Mouse (Mus musculus): ENCODE data around the gene Mgat4b. TPM values are rescaled to one million over a fixed set of nuclear protein-coding genes. Genes with fewer than 3 reads are reported as not detected.
A peak's percentile ranks its signal among the peaks of the same experiment; 100 is the strongest.

Gene Mgat4b
- polyA plus RNA-seq, 1 experiment from 2014 or later = 18.4 TPM

- 90% methylated on average over 13 of the region's 13 CpGs for WGBS
- no peak overlapping the region for H3K4me3 ChIP-seq (ENCODE audit: low read depth, low read length)
- no peak overlapping the region for H3K27ac ChIP-seq (replicated peaks; ENCODE audit: low read depth, low read length)
- H3K9ac ChIP-seq (ENCODE audit: low read length) = no peak overlapping the region
- ATAC-seq (ENCODE audit: insufficient number of reproducible peaks, low FRiP score, low TSS enrichment, low read depth) (no peak), DNase-seq (ENCODE audit: low spot score) (no peak)
- H3K27me3 ChIP-seq (ENCODE audit: control insufficient read depth, insufficient read depth, low read length) = peaks cover 13% of the 10 kb centered on the region
- H3K4me2 ChIP-seq (ENCODE audit: low read depth, severe bottlenecking) = no peak overlapping the region
- H3K36me3 ChIP-seq (ENCODE audit: control insufficient read depth, insufficient read depth, low read length) = peaks cover 15% of the 10 kb centered on the region; the same call in 1 of the 2 replicates
- no peaks in the 10 kb centered on the region for H3K9me3 ChIP-seq (ENCODE audit: control insufficient read depth, low read length)
- H3K4me1 ChIP-seq (ENCODE audit: control insufficient read depth, insufficient read depth, low read length) = peaks cover 30% of the 10 kb centered on the region
Observed at GRCm38 (mm10) chr11:50233022-50233421, 22.3 kb downstream of the Mgat4b start.

- no peak overlapping the region for H3K27ac ChIP-seq (replicated peaks; ENCODE audit: low read depth, low read length)
- DNase-seq (ENCODE audit: low spot score) (no peak), ATAC-seq (ENCODE audit: insufficient number of reproducible peaks, low FRiP score, low TSS enrichment, low read depth) (no peak)
- peaks cover 15% of the 10 kb centered on the region; the same call in 1 of the 2 replicates for H3K36me3 ChIP-seq (ENCODE audit: control insufficient read depth, insufficient read depth, low read length)
- no peak overlapping the region for H3K4me2 ChIP-seq (ENCODE audit: low read depth, severe bottlenecking)
- no peak overlapping the region for H3K9ac ChIP-seq (ENCODE audit: low read length)
- H3K27me3 ChIP-seq (ENCODE audit: control insufficient read depth, insufficient read depth, low read length) = peaks cover 21% of the 10 kb centered on the region
- H3K4me3 ChIP-seq (ENCODE audit: low read depth, low read length) = no peak overlapping the region
- H3K4me1 ChIP-seq (ENCODE audit: control insufficient read depth, insufficient read depth, low read length) = peaks cover 22% of the 10 kb centered on the region
- 85% methylated on average over 11 of the region's 11 CpGs for WGBS
- H3K9me3 ChIP-seq (ENCODE audit: control insufficient read depth, low read length) = no peaks in the 10 kb centered on the region
Observed at GRCm38 (mm10) chr11:50233993-50234392, 23.3 kb downstream of the Mgat4b start.

DNA sequence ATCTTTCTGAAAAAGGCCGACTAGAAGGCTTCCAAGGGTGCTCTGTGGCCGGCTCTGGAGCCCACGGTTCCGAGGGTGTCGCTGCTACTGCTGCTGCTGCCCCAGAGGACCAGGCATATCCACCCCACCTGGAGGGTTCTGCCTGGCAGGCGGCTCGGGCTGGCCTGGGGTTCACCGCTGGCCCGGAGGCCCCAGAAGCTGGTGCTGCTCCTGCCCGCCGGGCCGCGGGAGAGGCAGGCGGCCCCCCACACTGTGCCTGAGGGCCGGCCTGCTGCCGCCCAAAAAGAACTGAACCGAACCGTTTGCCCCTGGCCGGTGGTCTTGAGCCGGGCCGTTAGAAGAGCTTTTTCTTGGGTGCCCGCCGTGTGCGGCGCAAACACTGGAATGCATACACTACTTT lies 23.9 kb downstream of the Mgat4b start:
- Histone ChIP-seq H3K9ac (ENCODE audit: low read length) (no peak overlapping the region), H3K27me3 (ENCODE audit: control insufficient read depth, insufficient read depth, low read length) (peaks cover 21% of the 10 kb centered on the region), H3K4me2 (ENCODE audit: low read depth, severe bottlenecking) (no peak overlapping the region), H3K4me3 (ENCODE audit: low read depth, low read length) (no peak overlapping the region), H3K27ac (replicated peaks; ENCODE audit: low read depth, low read length) (no peak overlapping the region), H3K4me1 (ENCODE audit: control insufficient read depth, insufficient read depth, low read length) (peaks cover 16% of the 10 kb centered on the region), H3K9me3 (ENCODE audit: control insufficient read depth, low read length) (no peaks in the 10 kb centered on the region), H3K36me3 (ENCODE audit: control insufficient read depth, insufficient read depth, low read length) (peaks cover 15% of the 10 kb centered on the region; the same call in 1 of the 2 replicates)
- 93% methylated on average over 25 of the region's 25 CpGs for WGBS
- no peak for DNase-seq (ENCODE audit: low spot score)
- ATAC-seq (ENCODE audit: insufficient number of reproducible peaks, low FRiP score, low TSS enrichment, low read depth) = no peak

GRCm38 (mm10) chr11:50236540-50236936 lies 25.8 kb downstream of the Mgat4b start:
- Histone ChIP-seq H3K4me2 (ENCODE audit: low read depth, severe bottlenecking) (peak overlapping the region; percentile 95), H3K27me3 (ENCODE audit: control insufficient read depth, insufficient read depth, low read length) (peaks cover 21% of the 10 kb centered on the region)
- under 1% methylated on average over 21 of the region's 27 CpGs for WGBS

DNA sequence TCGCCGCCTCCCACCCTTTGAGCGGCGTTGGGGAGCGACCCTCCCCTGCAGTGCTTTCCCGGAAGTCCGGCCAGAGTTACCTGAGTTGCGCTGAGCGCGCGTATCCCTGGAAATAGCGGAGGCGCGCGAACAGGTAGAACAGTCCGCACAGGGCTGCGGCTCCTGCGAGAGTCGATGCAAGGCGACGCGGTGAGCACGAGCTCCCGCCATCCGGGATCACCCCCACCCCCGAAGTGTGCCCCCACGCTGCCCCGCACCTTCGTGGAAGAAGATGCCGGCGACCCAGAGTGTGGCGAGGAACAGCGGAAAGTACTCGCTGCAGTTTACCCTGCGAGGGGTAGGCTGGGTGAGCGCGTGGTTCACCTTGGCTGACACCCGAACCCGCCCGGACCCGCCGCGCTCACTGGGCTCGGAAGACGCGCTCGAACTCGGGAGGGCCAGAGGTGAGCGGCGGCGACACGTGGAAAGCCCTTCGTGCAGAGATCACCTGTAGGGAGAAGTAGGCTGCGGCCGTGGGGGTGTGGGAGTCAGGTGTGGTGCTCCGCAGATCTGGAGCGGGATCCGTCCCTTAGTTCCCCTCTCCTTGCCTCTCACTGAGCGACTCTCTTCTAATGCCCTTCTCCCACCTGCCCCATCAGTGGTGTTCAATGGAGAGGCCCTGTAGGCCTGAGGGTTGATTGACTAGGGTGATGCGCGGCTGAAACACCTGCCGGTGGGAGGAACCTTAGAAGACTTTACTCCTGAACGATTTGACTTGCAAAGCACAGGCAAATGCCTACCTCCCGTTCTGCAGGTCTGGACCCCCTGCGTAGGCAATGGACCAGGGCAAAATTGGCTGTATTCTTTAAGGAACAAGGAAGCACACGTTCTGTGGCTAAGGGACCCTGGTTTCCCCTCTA lies 26.5 kb downstream of the Mgat4b start:
- Histone ChIP-seq H3K4me1 (ENCODE audit: control insufficient read depth, insufficient read depth, low read length) (peaks cover 7% of the 10 kb centered on the region), H3K27me3 (ENCODE audit: control insufficient read depth, insufficient read depth, low read length) (peaks cover 21% of the 10 kb centered on the region), H3K27ac (replicated peaks; ENCODE audit: low read depth, low read length) (no peak overlapping the region), H3K4me3 (ENCODE audit: low read depth, low read length) (peak overlapping the region; percentile 63), H3K4me2 (ENCODE audit: low read depth, severe bottlenecking) (peak overlapping the region; percentile 95), H3K36me3 (ENCODE audit: control insufficient read depth, insufficient read depth, low read length) (peaks cover 12% of the 10 kb centered on the region; the same call in 1 of the 2 replicates), H3K9me3 (ENCODE audit: control insufficient read depth, low read length) (no peaks in the 10 kb centered on the region), H3K9ac (ENCODE audit: low read length) (peak overlapping the region; percentile 30; the same call in 1 of the 2 replicates)
- 2% methylated on average over 66 of the region's 66 CpGs for WGBS
- ATAC-seq (ENCODE audit: insufficient number of reproducible peaks, low FRiP score, low TSS enrichment, low read depth) = peak; percentile 58; the same call in 1 of the 2 replicates
- DNase-seq (ENCODE audit: low spot score) = no peak

More at GRCm38 (mm10) chr11:50236540-50236936, 25.8 kb downstream of the Mgat4b start:
- H3K4me3 ChIP-seq (ENCODE audit: low read depth, low read length) = peak overlapping the region; percentile 63
- peaks cover 13% of the 10 kb centered on the region; the same call in 1 of the 2 replicates for H3K36me3 ChIP-seq (ENCODE audit: control insufficient read depth, insufficient read depth, low read length)
- DNase-seq (ENCODE audit: low spot score) (peak; percentile 87), ATAC-seq (ENCODE audit: insufficient number of reproducible peaks, low FRiP score, low TSS enrichment, low read depth) (peak; percentile 87)
- H3K27ac ChIP-seq (replicated peaks; ENCODE audit: low read depth, low read length) = no peak overlapping the region
- H3K4me1 ChIP-seq (ENCODE audit: control insufficient read depth, insufficient read depth, low read length) = peaks cover 9% of the 10 kb centered on the region
- H3K9me3 ChIP-seq (ENCODE audit: control insufficient read depth, low read length) = no peaks in the 10 kb centered on the region
- peak overlapping the region; percentile 56 for H3K9ac ChIP-seq (ENCODE audit: low read length)

- Histone ChIP-seq H3K9ac (ENCODE audit: low read length) (no peak within 1 kb of the TSS), H3K9me3 (ENCODE audit: control insufficient read depth, low read length) (no peaks in the 10 kb centered on the region), H3K4me1 (ENCODE audit: control insufficient read depth, insufficient read depth, low read length) (peaks cover 7% of the 10 kb centered on the region), H3K36me3 (ENCODE audit: control insufficient read depth, insufficient read depth, low read length) (peaks cover 7% of the 10 kb centered on the region; the same call in 1 of the 2 replicates), H3K27me3 (ENCODE audit: control insufficient read depth, insufficient read depth, low read length) (peaks cover 21% of the 10 kb centered on the region), H3K27ac (replicated peaks; ENCODE audit: low read depth, low read length) (no peak within 1 kb of the TSS), H3K4me3 (ENCODE audit: low read depth, low read length) (peak within 1 kb of the TSS; percentile 63), H3K4me2 (ENCODE audit: low read depth, severe bottlenecking) (peak within 1 kb of the TSS; percentile 95)
- no peak for ATAC-seq (ENCODE audit: insufficient number of reproducible peaks, low FRiP score, low TSS enrichment, low read depth)
- no peak for DNase-seq (ENCODE audit: low spot score)
- 32% methylated on average over 10 of the region's 10 CpGs for WGBS
Observed at GRCm38 (mm10) chr11:50238324-50238723, 27.6 kb downstream of the Mgat4b start, which contains the start of gene Ltc4s. Gene Ltc4s, minus strand, starts transcription at chr11:50238616.

DNA sequence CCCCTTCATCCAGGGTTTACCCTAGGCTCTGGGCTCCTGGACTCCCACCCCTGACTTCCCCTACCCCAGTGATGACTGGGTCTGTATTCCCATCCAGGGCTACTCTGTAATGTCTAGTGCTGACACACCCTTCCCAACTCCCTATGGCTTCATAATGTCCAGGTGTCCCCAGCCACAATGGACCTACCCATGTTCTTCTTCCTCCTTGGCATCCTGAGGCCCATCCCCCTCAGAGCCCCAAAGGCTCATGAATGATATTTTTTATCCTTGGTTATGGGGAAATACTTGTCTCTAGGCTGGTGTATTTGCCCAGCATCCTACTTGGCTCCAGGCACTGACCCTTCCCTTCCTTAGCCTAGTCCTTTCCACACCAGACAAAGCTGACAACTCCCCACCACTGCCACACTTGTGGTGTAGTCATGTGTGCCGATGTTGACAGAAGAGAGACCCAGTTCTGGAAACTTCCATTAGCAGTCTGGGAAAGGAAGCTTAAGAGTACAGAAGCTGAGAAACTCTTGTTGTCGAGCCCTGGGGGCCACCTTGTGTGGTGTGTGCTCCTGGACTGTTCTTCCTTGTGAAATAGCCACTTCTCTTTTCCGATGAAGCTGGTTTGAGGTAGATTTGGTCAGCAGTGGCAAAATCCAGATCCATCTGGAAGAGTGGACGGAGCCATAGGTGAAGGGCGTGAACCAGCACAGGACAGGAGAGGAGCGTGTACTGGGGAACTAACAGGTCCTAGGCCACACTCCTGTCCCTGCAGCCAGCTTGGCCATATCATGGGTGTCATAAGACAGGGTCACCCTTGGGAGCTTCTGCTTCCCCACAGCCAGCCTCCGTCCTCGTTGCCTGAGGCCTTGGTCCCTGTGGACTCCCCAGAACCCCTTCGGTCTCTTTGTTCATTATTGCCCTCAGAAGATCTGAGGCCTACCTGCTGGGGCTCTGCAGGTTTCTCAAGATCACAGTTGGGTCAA lies 28.4 kb downstream of the Mgat4b start:
- peaks cover 7% of the 10 kb centered on the region for H3K4me1 ChIP-seq (ENCODE audit: control insufficient read depth, insufficient read depth, low read length)
- H3K9me3 ChIP-seq (ENCODE audit: control insufficient read depth, low read length) = no peaks in the 10 kb centered on the region
- no peak overlapping the region for H3K27ac ChIP-seq (replicated peaks; ENCODE audit: low read depth, low read length)
- peaks cover 7% of the 10 kb centered on the region; the same call in 1 of the 2 replicates for H3K36me3 ChIP-seq (ENCODE audit: control insufficient read depth, insufficient read depth, low read length)
- H3K4me3 ChIP-seq (ENCODE audit: low read depth, low read length) = no peak overlapping the region
- peaks cover 21% of the 10 kb centered on the region for H3K27me3 ChIP-seq (ENCODE audit: control insufficient read depth, insufficient read depth, low read length)
- no peak for DNase-seq (ENCODE audit: low spot score)
- 93% methylated on average over 9 of the region's 9 CpGs for WGBS
- ATAC-seq (ENCODE audit: insufficient number of reproducible peaks, low FRiP score, low TSS enrichment, low read depth) = no peak
- H3K4me2 ChIP-seq (ENCODE audit: low read depth, severe bottlenecking) = no peak overlapping the region
- no peak overlapping the region for H3K9ac ChIP-seq (ENCODE audit: low read length)
